Mouse (Mus musculus): Measurements from ENCODE around the gene Thra. TPM values are rescaled to one million over a fixed set of nuclear protein-coding genes. Genes with fewer than 3 reads are reported as not detected.

Thra gene
- total and polyA plus RNA-seq, 3 experiments: 22.0 to 50.9 TPM; not detected in 1

- no peaks in the 10 kb centered on the region for H3K27me3 ChIP-seq (ENCODE audit: control insufficient read depth in 1 of 2, insufficient read depth in 2 of 2, low read length in 2 of 2)
- H3K36me3 ChIP-seq (ENCODE audit: control insufficient read depth in 1 of 2, insufficient read depth in 2 of 2, low read length in 2 of 2): peaks cover 0 to 42% of the 10 kb centered on the region in 2 experiments; a peak in 2 of 4 replicates
- H3K9me3 ChIP-seq (replicated peaks; ENCODE audit: insufficient read depth, low read length): no peaks in the 10 kb centered on the region
- peak; percentile 95 for DNase-seq (ENCODE audit: low read depth, low spot score)
- peak overlapping the region; percentile 45 for H3K9ac ChIP-seq (ENCODE audit: control insufficient read depth, low read depth, low read length, poor library complexity, severe bottlenecking)
- H3K4me3 ChIP-seq (ENCODE audit: control insufficient read depth in 1 of 2, insufficient read depth in 1 of 2, low read depth in 2 of 2, low read length in 2 of 2): peak overlapping the region; percentile 10 to 42; a peak in 3 of 4 replicates
- no peak overlapping the region for H3K27ac ChIP-seq (ENCODE audit: control insufficient read depth, low read depth, low read length)
- H3K4me1 ChIP-seq (ENCODE audit: control insufficient read depth in 1 of 2, insufficient read depth in 2 of 2, low read length in 2 of 2): peaks cover 18 to 48% of the 10 kb centered on the region in 2 experiments
- peaks cover 5% of the 10 kb centered on the region; the same call in 1 of the 2 replicates for H3K79me2 ChIP-seq (ENCODE audit: control insufficient read depth, insufficient read depth, low read length, poor library complexity)
- TF ChIP-seq JUND (IDR thresholded peaks at IDR 0.05; ENCODE audit: low read depth, low read length) (no peak), MAX (IDR thresholded peaks at IDR 0.05; ENCODE audit: low read length) (no peak), MYC (IDR thresholded peaks at IDR 0.05; ENCODE audit: low read depth, low read length) (no peak), POLR2AphosphoS5 (IDR thresholded peaks at IDR 0.05; ENCODE audit: borderline replicate concordance, low read depth, low read length) (no peak), CHD2 (IDR thresholded peaks at IDR 0.05; ENCODE audit: low read length) (peak; percentile 28; the same call in 1 of the 2 replicates), MXI1 (IDR thresholded peaks at IDR 0.05; ENCODE audit: low read depth, low read length) (no peak), POLR2AphosphoS2 (IDR thresholded peaks at IDR 0.05; ENCODE audit: low read length) (no peak), BHLHE40 (IDR thresholded peaks at IDR 0.05; ENCODE audit: borderline replicate concordance, low read depth, low read length) (no peak), TAL1 (IDR thresholded peaks at IDR 0.05; ENCODE audit: low read length) (no peak), NELFE (IDR thresholded peaks at IDR 0.05; ENCODE audit: low read depth, low read length) (no peak), MEF2A (IDR thresholded peaks at IDR 0.05; ENCODE audit: extremely low read depth, insufficient replicate concordance, low read depth, low read length, poor library complexity, severe bottlenecking) (no peak), RAD21 (IDR thresholded peaks at IDR 0.05; ENCODE audit: low read depth, low read length) (peak; percentile 98), USF1 (IDR thresholded peaks at IDR 0.05; ENCODE audit: low read depth, low read length) (no peak), RCOR1 (IDR thresholded peaks at IDR 0.05; ENCODE audit: low read depth, low read length) (no peak), CHD1 (IDR thresholded peaks at IDR 0.05; ENCODE audit: low read depth, low read length) (no peak), ZKSCAN1 (IDR thresholded peaks at IDR 0.05; ENCODE audit: low read depth, low read length) (no peak), GABPA (IDR thresholded peaks at IDR 0.05; ENCODE audit: low read depth, low read length) (no peak), POLR2A (IDR thresholded peaks at IDR 0.05; ENCODE audit: control insufficient read depth in 1 of 2, insufficient read depth in 1 of 2, low read depth in 1 of 2, low read length in 2 of 2, poor library complexity in 1 of 2) (no peak), SMC3 (IDR thresholded peaks at IDR 0.05; ENCODE audit: low read depth, low read length) (peak; percentile 98), ZC3H11A (IDR thresholded peaks at IDR 0.05; ENCODE audit: low read depth, low read length) (peak; percentile 99), USF2 (IDR thresholded peaks at IDR 0.05; ENCODE audit: borderline replicate concordance in 1 of 2, insufficient read depth in 1 of 2, low read depth in 1 of 2, low read length in 2 of 2) (no peak), ELF1 (IDR thresholded peaks at IDR 0.05; ENCODE audit: low read depth, low read length) (no peak), TBP (IDR thresholded peaks at IDR 0.05; ENCODE audit: low read depth, low read length) (no peak), HCFC1 (IDR thresholded peaks at IDR 0.05; ENCODE audit: low read depth, low read length) (peak; percentile 59), GATA1 (IDR thresholded peaks at IDR 0.05; ENCODE audit: low read depth, low read length) (no peak), CTCF (IDR thresholded peaks at IDR 0.05 in 2 of 3, conservative IDR thresholded peaks at IDR 0.05 in 1 of 3; ENCODE audit: control insufficient read depth in 1 of 3, insufficient read depth in 1 of 3, low read depth in 2 of 3, low read length in 3 of 3, poor library complexity in 1 of 3, severe bottlenecking in 1 of 3) (peak; percentile 93 to 99 (median 94)), SIN3A (IDR thresholded peaks at IDR 0.05; ENCODE audit: low read length) (peak; percentile 55), ZNF384 (IDR thresholded peaks at IDR 0.05; ENCODE audit: low read depth, low read length) (no peak; the same call in 1 of the 2 replicates), EP300 (IDR thresholded peaks at IDR 0.05; ENCODE audit: low read depth in 1 of 2, low read length in 2 of 2) (no peak), MAFK (IDR thresholded peaks at IDR 0.05; ENCODE audit: borderline replicate concordance, low read depth, low read length) (no peak), MYB (IDR thresholded peaks at IDR 0.05; ENCODE audit: low read depth, low read length) (no peak), TCF12 (IDR thresholded peaks at IDR 0.05; ENCODE audit: low read depth, low read length) (0 out of 2 replicates have a peak, but pooled peaks have one; percentile 25), KAT2A (conservative IDR thresholded peaks at IDR 0.05; ENCODE audit: low read depth, low read length) (no peak), ZMIZ1 (IDR thresholded peaks at IDR 0.05; ENCODE audit: low read depth, low read length) (no peak), NRF1 (IDR thresholded peaks at IDR 0.05; ENCODE audit: insufficient read depth, low read depth, low read length, poor library complexity, severe bottlenecking) (0 out of 2 replicates have a peak, but pooled peaks have one; percentile 4), MAZ (IDR thresholded peaks at IDR 0.05; ENCODE audit: low read depth, low read length) (peak; percentile 91)
Observed at GRCm38 (mm10) chr11:98786359-98787214, 46.1 kb downstream of the Thra start.

Data from MEL (cell line).